Mouse (Mus musculus): ENCODE results near the gene Lipo4. TPM values are rescaled to one million over a fixed set of nuclear protein-coding genes. Genes with fewer than 3 reads are reported as not detected.
"Not testable (repeated sequence)": the region's sequence is repeated elsewhere in the genome, so short reads cannot be mapped to it uniquely, and the experiment has no call there.

Gene Lipo4
- total RNA-seq (2015; ENCODE audit: low replicate concordance) (not detected in 2 replicates), total RNA-seq (2017; ENCODE audit: low replicate concordance) (not detected in 2 replicates)

DNA sequence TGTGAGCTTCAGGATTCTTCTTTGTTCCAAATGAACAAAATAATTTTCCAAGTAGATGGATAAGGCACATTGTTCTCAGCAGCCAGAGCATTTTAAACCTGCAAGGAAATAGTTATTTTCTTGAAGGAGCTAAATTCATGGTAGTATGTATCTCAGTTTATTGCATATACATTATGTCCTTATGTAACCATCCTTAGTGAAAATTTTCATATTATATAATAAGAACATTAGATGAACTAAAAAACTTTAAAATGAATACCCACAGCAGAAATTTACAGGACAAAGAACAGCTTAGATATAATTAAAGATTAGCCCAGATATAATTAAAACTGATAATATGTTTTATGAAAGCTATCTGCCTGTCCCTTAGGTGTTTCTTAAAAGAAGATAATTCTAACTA, at the start of gene Lipo4:
Gene Lipo4 (minus strand): TSS at position 101 of the 400 bp plus-strand sequence.
- ATAC-seq (replicated peaks; ENCODE audit: low FRiP score, poor library complexity, severe bottlenecking) = no peak

DNA sequence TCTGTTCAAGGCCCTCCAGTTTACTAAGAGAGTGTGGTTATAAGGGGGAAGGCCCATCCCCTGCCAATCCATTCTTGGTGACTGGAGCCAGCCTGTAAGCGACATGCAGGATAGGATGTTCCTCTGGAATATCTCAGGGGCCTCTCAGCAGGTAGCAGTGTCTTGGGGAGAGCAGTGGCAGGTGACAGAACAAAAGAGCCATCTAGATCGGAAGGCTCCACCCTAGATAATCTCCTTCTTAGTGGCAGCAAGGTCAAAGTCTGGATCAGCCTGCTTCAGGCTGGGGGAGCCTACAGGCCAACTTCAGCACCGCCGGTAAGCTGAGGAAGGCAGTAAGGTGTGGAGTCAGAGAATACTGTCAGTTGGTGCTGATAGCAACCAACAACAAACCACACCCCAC, 61.2 kb downstream of the Lipo4 start:
- ATAC-seq (replicated peaks; ENCODE audit: low FRiP score, poor library complexity, severe bottlenecking) = not testable (repeated sequence)

DNA sequence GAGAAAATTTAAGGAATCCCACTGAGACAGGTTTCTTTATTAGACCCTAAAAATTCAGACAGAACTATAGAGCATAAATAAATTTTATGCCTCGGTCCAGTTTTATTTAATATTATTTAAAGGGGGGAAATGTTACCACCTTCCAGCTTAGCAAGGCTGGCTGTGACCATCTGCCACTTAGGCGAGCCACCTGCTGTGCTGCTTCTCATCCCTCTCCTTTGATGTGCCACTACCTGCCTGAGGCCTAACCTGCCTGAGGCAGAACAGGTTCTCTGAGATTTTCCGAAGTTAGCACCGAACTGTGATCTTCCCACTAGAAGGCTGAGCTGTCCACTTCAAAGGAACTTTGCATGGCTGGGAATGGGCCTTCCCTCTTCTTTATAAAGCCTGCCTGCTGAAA, 63.9 kb downstream of the Lipo4 start:
- no peak for ATAC-seq (replicated peaks; ENCODE audit: low FRiP score, poor library complexity, severe bottlenecking)

Other genes starting within 250 kb of the Lipo4 start
- gene Rnls, start 125.5 kb downstream of the Lipo4 start, total RNA-seq (2015; ENCODE audit: low replicate concordance) = not detected in 2 replicates
- not detected in 2 replicates for gene Rnls, start 125.5 kb downstream of the Lipo4 start, total RNA-seq (2017; ENCODE audit: low replicate concordance)
- not detected in 2 replicates for gene Gm8978, start 107.5 kb upstream of the Lipo4 start, total RNA-seq (2015; ENCODE audit: low replicate concordance)
- gene Gm8978, start 107.5 kb upstream of the Lipo4 start, total RNA-seq (2017; ENCODE audit: low replicate concordance) = not detected in 2 replicates
- gene Lipo2, start 233.6 kb upstream of the Lipo4 start, total RNA-seq (2015; ENCODE audit: low replicate concordance) = not detected in 2 replicates
- not detected in 2 replicates for gene Lipo2, start 233.6 kb upstream of the Lipo4 start, total RNA-seq (2017; ENCODE audit: low replicate concordance)
- 0.72 and 3.4 TPM in 2 replicates for gene Lipo3, start 244.2 kb upstream of the Lipo4 start, total RNA-seq (2015; ENCODE audit: low replicate concordance)
- gene Lipo3, start 244.2 kb upstream of the Lipo4 start, total RNA-seq (2017; ENCODE audit: low replicate concordance) = not detected in 2 replicates